Mouse (Mus musculus) bone marrow, adult 2 months (tissue): ENCODE data around the gene Sec22c. TPM values are rescaled to one million over a fixed set of nuclear protein-coding genes. Genes with fewer than 3 reads are reported as not detected.

Experiments
- H3K27ac ChIP-seq: fragments of 200-500 bp; 2 replicates; pipeline ENCODE4 v1.5.1; 2012; ENCODE audit warnings: low read depth, mild to moderate bottlenecking, control low read depth, inconsistent platforms, low read length; ENCODE audit not compliant: control insufficient read depth, poor library complexity, insufficient read depth
- H3K4me1 ChIP-seq: fragments of 200-500 bp; 2 replicates; pipeline ENCODE4 v1.6.1; 2011; ENCODE audit warnings: low read length; ENCODE audit not compliant: control insufficient read depth, insufficient read depth
- H3K4me3 ChIP-seq: fragments of 200-500 bp; replicated peaks from 2 replicates; pipeline ENCODE3; 2011; ENCODE audit warnings: mild to moderate bottlenecking, low read depth, low read length, control low read depth; ENCODE audit not compliant: control insufficient read depth
- CTCF ChIP-seq: fragments of 200-500 bp; IDR thresholded peaks from 2 replicates; pipeline ENCODE4 v1.5.1; 2011; ENCODE audit warnings: low read length, control low read depth; ENCODE audit not compliant: control insufficient read depth, insufficient read depth
- POLR2A ChIP-seq: fragments of 200-500 bp; IDR thresholded peaks from 2 replicates; pipeline ENCODE4 v1.6.1; 2011; ENCODE audit warnings: low read depth, mild to moderate bottlenecking, control low read depth, low read length, borderline replicate concordance; ENCODE audit not compliant: control insufficient read depth
- WGBS: fragments of 180-500 bp; shearing (Covaris S2); methylation state at CpG from one replicate; pipeline ENCODE4 v1.1.7; 2018; 5-methylcytosine and 5-hydroxymethylcytosine counted together
- polyA plus RNA-seq: library from polyadenylated mRNA; stranded (reverse); fragments of >200 nt; gene quantifications from 2 replicates; pipeline ENCODE4 v1.2.4, GENCODE M21; 2011; ENCODE audit warnings: low replicate concordance; ENCODE audit not compliant: missing spikeins, insufficient read depth, insufficient read length

Gene Sec22c
- polyA plus RNA-seq, 1 experiment = 8.3 TPM

- Histone ChIP-seq H3K27ac (peak overlapping the region; percentile 93), H3K4me1 (peaks cover 4% of the 10 kb centered on the region), H3K4me3 (peak overlapping the region; percentile 17)
- WGBS = 35% methylated on average over 6 of the region's 6 CpGs
- TF ChIP-seq POLR2A = 0 out of 2 replicates have a peak, but pooled peaks have one; percentile 30
- TF ChIP-seq CTCF = no peak
Measured at GRCm38 (mm10) chr9:121706029-121706675, 862 bp upstream of the Sec22c start.

GRCm38 (mm10) chr9:121704261-121704645, 1.0 kb downstream of the Sec22c start:
- peak overlapping the region; percentile 71 for H3K27ac ChIP-seq
- TF ChIP-seq CTCF (no peak), POLR2A (no peak)
- peaks cover 3% of the 10 kb centered on the region for H3K4me1 ChIP-seq
- 23% methylated on average over 11 of the region's 11 CpGs for WGBS
- peak overlapping the region; percentile 75 for H3K4me3 ChIP-seq

- WGBS = 100% methylated on average over 1 of the region's 1 CpGs
- Histone ChIP-seq H3K4me1 (peaks cover 1% of the 10 kb centered on the region; the same call in 1 of the 2 replicates), H3K4me3 (no peak overlapping the region), H3K27ac (no peak overlapping the region)
- peak; percentile 74 for TF ChIP-seq CTCF
- TF ChIP-seq POLR2A = peak; percentile 16; the same call in 1 of the 2 replicates
Measured at GRCm38 (mm10) chr9:121697150-121698049, 7.9 kb downstream of the Sec22c start.

GRCm38 (mm10) chr9:121696626-121697025, 8.7 kb downstream of the Sec22c start:
- no peak overlapping the region for H3K27ac ChIP-seq
- no peak overlapping the region for H3K4me3 ChIP-seq
- TF ChIP-seq POLR2A = no peak
- no peak for TF ChIP-seq CTCF
- 92% methylated on average over 9 of the region's 9 CpGs for WGBS
- no peaks in the 10 kb centered on the region for H3K4me1 ChIP-seq

- no peak overlapping the region for H3K4me3 ChIP-seq
- no peak for TF ChIP-seq CTCF
- WGBS = 88% methylated on average over 12 of the region's 12 CpGs
- H3K4me1 ChIP-seq = no peaks in the 10 kb centered on the region
- H3K27ac ChIP-seq = no peak overlapping the region
Measured at GRCm38 (mm10) chr9:121694736-121695135, 10.6 kb downstream of the Sec22c start.

GRCm38 (mm10) chr9:121690734-121691133, 14.6 kb downstream of the Sec22c start:
- no peak overlapping the region for H3K27ac ChIP-seq
- peaks cover 3% of the 10 kb centered on the region for H3K4me1 ChIP-seq
- no peak overlapping the region for H3K4me3 ChIP-seq
- WGBS = 88% methylated on average over 7 of the region's 7 CpGs
- TF ChIP-seq POLR2A (no peak), CTCF (no peak)

- H3K27ac ChIP-seq = no peak overlapping the region
- TF ChIP-seq CTCF = no peak
- TF ChIP-seq POLR2A = no peak
- WGBS = 87% methylated on average over 15 of the region's 15 CpGs
- H3K4me3 ChIP-seq = no peak overlapping the region
- H3K4me1 ChIP-seq = peaks cover 4% of the 10 kb centered on the region
Measured at GRCm38 (mm10) chr9:121690200-121690651, 15.1 kb downstream of the Sec22c start.

GRCm38 (mm10) chr9:121684702-121685101, 20.6 kb downstream of the Sec22c start:
- Histone ChIP-seq H3K4me1 (peaks cover 4% of the 10 kb centered on the region), H3K27ac (no peak overlapping the region), H3K4me3 (no peak overlapping the region)
- no peak for TF ChIP-seq POLR2A
- TF ChIP-seq CTCF = no peak
- 82% methylated on average over 7 of the region's 7 CpGs for WGBS
